Mouse (Mus musculus): ENCODE results near the gene Evpl. TPM values are rescaled to one million over a fixed set of nuclear protein-coding genes. Genes with fewer than 3 reads are reported as not detected.

Evpl gene
- total RNA-seq, 2 experiments from 2014 or later, result 2.2 to 4.3 TPM

- DNase-seq (ENCODE audit: low spot score in 2 of 2), result peak in 1 of 2 experiments; percentile 41
These were observed 63.0 kb downstream of the Evpl start for GRCm38 (mm10) chr11:116174775-116175448.

- DNase-seq (ENCODE audit: low spot score in 2 of 2), result no peak
These were observed 65.9 kb downstream of the Evpl start for GRCm38 (mm10) chr11:116171959-116172358.

Other genes with a start within 250 kb of the Evpl start
- gene Galk1, start 225.4 kb downstream of the Evpl start, total RNA-seq (2021), result 10 to 100 TPM; 70.2 to 88.6 TPM
- gene H3f3b, start 210.1 kb downstream of the Evpl start, total RNA-seq (2021), result 100 to 1,000 TPM; 751 to 846 TPM
- gene Unk, start 207.8 kb downstream of the Evpl start, total RNA-seq (2021), result 10 to 100 TPM; 41.3 to 45.5 TPM
- 1 to 10 TPM; 1.1 to 2.4 TPM for gene Unc13d, start 160.1 kb downstream of the Evpl start, total RNA-seq (2021)
- 100 to 1,000 TPM; 126 to 136 TPM for gene Wbp2, start 151.1 kb downstream of the Evpl start, total RNA-seq (2021)
- 10 to 100 TPM; 21.3 to 23.9 TPM for gene Trim47, start 110.9 kb downstream of the Evpl start, total RNA-seq (2021)
- gene Trim65, start 106.9 kb downstream of the Evpl start, total RNA-seq (2021), result 1 to 10 TPM; 8.2 to 8.5 TPM
- gene Mrpl38, start 99.2 kb downstream of the Evpl start, total RNA-seq (2021), result 10 to 100 TPM; 75.4 to 81.6 TPM
- gene Fbf1, start 69.9 kb downstream of the Evpl start, total RNA-seq (2021), result 10 to 100 TPM; 57.7 to 63.5 TPM
- gene Ten1, start 39.2 kb downstream of the Evpl start, total RNA-seq (2021), result 10 to 100 TPM; 31.6 to 32.9 TPM
- 100 to 1,000 TPM; 100 to 111 TPM for gene Acox1, start 39.0 kb downstream of the Evpl start, total RNA-seq (2021)
- 10 to 100 TPM; 79.7 to 81.2 TPM for gene Srp68, start 36.1 kb upstream of the Evpl start, total RNA-seq (2021)
- gene Galr2, start 42.9 kb upstream of the Evpl start, total RNA-seq (2021), result under 1 TPM; 0.20 to 0.28 TPM
- gene Exoc7, start 69.2 kb upstream of the Evpl start, total RNA-seq (2021), result 10 to 100 TPM; 80.2 to 88.5 TPM
- gene Foxj1, start 97.3 kb upstream of the Evpl start, total RNA-seq (2021), result under 1 TPM; 0.37 to 0.90 TPM
- gene Rnf157, start 175.0 kb upstream of the Evpl start, total RNA-seq (2021), result 10 to 100 TPM; 20.0 to 22.0 TPM
- gene Ubald2, start 196.0 kb upstream of the Evpl start, total RNA-seq (2021), result 10 to 100 TPM; 62.1 to 63.9 TPM
- under 1 TPM in 1 of 2 experiments, not detected in 1; 0.14 TPM for gene Qrich2, start 228.2 kb upstream of the Evpl start, total RNA-seq (2021)

Data from adrenal gland, postnatal 4 days (tissue).